Mouse (Mus musculus): ENCODE data around the gene Tbc1d16.

The Tbc1d16 gene

DNA sequence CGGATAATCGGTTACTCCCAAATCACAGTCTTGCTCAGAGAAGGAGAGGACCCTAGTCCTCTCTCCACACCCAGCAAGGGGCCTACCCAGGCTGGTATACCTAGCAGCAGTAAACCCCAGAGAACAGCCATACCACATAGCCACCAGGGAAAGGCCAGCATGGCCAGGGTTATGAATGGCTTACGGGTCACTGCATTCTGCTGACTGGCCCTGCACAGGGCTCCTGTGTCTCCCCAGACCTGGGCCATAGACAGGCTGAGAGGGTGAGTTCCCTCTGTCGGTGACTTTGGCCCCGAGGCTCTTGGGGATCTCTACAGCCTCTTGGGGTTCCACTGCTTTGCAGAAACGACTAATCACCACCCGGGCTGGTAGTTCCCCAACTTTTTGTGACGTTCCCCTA lies 50.0 kb downstream of the Tbc1d16 start:
- DNase-seq (ENCODE audit: low spot score in 2 of 2) = no peak

DNA sequence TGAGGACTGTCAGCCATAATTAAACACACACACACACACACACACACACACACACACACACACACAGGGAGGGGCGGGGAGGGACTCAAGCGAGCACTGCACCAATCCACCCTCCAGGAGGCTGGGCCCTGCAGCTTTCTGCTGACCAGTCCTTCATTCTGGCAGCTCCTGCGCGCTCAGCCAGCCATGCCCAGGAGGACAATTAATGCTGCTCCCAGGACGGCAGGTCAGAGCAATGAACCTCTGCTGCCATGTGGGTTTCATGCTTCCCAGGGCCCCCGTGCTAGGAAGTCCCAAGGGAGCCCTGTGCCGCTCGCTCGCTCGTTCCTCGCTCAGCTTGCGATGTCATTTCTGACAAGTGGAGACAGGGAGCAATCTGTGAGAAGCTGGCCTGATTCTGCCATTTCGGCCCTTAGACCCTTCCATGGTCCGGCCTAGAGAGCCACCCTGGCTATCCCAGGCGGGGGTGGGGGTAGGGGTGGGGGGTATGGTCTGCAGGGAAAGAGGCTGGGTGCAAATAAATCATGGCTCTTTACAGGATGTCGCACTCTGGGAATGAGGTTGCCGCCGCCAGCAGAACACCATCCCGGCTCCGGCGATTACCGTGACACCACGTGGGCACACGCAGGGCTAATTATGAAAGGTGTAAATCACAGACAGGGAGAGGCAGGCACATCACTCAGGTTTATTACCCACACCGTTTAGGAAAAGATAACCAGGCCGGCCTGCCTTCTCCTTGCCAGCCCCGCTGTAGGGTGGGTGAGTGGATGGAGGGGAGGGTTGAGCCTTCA lies 51.7 kb downstream of the Tbc1d16 start:
- DNase-seq (ENCODE audit: low spot score in 2 of 2) = no peak

DNA sequence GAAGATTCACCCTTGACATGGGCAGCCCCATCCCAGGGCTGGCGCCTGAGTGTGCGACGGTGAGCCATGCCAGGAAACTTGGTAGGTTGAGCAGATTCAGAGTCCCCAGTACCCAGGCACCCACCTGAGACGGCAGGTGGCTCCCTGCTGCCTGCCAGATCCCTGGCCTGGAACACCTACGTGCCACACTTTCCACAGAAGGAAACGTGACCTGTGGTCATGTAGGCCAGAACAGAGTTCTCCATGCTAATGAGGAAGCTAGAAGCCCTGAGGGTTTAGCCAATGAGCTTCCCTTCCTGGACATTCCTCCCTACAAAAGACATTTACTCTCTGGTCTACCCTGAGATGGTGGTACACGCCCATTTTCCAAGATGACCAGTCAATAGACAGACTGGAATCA lies 56.7 kb downstream of the Tbc1d16 start:
- no peak for DNase-seq (ENCODE audit: low spot score in 2 of 2)

DNA sequence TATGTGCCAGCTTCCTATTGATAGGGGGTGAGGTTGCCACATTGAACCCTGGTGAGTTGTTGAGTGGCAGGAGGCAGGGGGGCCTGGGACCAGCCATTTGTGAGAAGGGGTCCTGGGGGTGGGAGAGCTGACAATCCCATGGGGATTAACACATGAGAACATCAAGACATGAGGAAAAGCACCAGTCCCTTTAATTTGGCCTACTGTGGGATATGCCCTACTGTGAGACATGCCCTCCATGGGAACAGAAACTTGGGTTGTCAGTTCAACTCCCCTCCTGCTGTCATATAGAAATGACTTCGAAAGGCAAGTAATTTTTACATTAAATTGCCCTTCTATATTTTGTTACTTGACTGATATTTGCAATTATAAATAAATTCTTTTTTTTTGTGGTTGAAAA lies 59.4 kb downstream of the Tbc1d16 start:
- DNase-seq (ENCODE audit: low spot score in 2 of 2) = no peak

DNA sequence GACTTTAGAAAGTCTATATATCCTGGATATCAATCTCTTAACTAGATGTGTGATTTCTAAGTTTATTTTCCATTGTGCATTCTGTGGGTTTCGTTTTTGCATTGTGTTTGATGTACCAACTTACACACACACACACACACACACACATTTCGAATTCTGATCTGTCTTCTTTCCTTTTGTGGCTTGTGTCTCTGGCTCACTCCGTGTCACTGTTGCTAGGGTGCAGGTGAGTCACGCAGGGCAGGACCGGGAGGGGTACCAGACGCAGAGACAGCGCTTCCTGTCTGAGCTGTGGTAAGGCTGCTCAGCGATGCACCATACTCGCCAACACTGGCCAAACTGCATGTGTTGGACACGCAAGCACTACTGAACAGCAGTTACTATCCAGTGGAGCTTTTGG lies 62.3 kb downstream of the Tbc1d16 start:
- DNase-seq (ENCODE audit: low spot score in 2 of 2) = peak; percentile 74

DNA sequence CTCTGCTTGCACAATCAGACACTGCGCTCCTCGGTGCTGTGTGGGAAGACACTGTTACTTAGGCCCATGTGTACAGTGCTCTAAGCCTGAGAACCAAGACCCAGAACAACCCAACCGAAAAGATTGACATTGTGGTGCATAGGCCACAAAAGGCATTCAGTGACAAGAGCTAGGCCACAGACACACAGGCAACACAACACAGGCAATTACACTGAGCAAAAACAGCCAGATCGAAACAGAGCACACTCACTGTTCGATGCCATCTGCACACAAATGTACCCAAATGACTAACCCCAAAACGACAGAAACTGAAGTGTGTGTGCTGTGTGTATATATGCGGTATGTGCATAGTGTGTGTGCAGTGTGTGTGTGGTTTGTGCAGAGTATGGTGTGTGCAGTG lies 63.9 kb downstream of the Tbc1d16 start:
- DNase-seq (ENCODE audit: low spot score in 2 of 2) = no peak

DNA sequence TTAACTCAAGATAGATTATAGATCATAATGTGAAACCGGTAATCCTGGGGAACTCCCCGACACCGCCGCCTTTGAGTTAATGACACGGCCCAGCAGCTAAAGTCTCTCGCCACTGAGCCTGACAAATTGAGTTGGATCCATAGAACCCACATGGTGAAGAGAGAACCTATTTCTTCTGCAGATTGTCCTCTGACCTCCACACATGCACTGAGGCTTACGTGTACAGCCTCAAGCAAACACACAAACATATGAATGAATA lies 64.6 kb downstream of the Tbc1d16 start:
- DNase-seq (ENCODE audit: low spot score in 2 of 2) = no peak

DNA sequence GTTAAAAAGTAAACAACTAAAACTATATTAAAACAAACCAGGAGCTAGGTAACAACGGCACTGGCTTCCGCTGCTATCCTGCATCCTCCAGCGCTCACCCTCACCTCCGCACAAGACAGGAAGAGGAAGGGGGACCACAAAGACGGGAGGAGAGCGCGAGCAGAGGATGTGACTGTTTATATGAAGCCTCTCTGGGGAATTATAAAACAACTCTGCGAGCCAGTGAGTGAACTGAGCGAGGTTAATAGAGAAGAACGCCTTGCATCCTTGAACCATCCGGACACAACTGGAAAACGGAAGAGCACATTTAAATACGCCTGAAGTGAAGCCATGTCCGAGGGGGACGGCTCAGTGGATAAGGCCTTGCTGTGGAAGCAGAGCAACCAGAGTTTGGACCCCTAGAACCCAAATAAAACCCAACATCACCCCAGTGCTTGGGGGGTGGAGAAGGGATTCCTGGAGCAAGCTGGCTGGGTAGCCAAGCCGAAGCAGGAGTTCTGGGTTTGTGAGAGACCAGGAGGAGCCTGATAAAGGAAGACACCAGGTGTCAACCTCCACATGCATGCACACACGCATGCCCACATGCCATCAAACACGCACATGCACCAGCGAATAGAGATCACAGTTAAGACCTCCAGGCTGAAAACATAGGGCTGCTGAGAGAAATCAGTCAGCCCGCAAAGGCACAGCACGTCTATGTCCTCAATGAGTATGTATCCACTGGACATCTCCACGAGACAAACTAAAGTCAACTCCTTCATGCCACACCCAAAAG lies 65.2 kb downstream of the Tbc1d16 start:
- peak; percentile 52 to 54 for DNase-seq (ENCODE audit: low spot score in 2 of 2)

DNA sequence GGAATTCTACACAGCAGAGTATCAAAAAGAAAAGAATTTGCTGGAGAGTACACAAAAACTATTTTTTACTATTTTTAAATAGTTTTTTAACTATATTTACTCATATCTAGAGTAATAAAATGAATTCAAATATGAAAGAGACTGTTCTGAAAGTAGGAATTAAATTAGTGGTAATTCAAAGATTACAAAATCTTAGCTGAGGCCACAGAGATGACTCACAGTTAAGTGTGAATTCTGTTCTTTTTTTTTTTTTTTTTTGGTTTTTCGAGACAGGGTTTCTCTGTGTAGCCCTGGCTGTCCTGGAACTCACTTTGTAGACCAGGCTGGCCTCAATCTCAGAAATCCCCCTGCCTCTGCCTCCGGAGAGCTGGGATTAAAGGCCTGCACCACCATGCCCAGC lies 66.6 kb downstream of the Tbc1d16 start:
- no peak for DNase-seq (ENCODE audit: low spot score in 2 of 2)

DNA sequence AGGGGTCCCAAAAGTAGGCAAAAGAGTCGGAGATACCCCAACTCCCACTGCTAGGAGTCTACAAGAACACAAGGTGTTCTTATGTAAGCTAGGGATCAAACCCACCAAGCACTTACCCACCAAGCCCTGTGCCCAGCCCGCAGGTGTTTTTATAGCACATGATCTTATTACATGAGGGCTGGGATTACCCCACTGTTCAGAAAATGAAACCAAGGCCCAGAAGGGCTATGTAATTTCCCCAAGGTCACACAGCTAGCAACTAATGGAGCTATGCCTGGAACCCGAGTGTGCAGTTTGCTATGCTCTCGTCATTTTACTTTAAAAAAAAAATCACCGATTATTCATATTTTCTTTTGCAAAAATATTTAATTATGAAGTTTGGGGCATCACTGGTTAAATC lies 68.2 kb downstream of the Tbc1d16 start:
- DNase-seq (ENCODE audit: low spot score in 2 of 2) = no peak

DNA sequence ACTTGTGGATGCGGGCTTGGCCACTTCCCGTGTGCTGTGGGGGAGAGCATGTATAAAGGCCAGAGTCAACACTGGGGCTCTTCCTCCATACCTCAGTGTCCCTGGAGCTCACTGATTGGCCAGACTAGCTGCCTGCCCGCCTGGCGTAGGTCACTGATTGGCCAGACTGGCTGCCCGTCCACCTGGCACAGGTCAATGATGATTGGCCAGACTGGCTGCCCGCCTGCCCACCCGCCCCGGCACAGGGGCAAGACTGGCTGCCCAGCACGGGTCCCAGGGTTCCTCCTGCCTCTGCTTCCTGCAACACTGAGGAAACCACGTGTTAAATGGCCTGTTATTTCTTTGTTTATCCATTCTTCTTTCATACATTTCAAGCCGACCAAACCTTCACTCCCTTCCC lies 68.8 kb downstream of the Tbc1d16 start:
- DNase-seq (ENCODE audit: low spot score in 2 of 2) = peak in 1 of 2 experiments; percentile 12

DNA sequence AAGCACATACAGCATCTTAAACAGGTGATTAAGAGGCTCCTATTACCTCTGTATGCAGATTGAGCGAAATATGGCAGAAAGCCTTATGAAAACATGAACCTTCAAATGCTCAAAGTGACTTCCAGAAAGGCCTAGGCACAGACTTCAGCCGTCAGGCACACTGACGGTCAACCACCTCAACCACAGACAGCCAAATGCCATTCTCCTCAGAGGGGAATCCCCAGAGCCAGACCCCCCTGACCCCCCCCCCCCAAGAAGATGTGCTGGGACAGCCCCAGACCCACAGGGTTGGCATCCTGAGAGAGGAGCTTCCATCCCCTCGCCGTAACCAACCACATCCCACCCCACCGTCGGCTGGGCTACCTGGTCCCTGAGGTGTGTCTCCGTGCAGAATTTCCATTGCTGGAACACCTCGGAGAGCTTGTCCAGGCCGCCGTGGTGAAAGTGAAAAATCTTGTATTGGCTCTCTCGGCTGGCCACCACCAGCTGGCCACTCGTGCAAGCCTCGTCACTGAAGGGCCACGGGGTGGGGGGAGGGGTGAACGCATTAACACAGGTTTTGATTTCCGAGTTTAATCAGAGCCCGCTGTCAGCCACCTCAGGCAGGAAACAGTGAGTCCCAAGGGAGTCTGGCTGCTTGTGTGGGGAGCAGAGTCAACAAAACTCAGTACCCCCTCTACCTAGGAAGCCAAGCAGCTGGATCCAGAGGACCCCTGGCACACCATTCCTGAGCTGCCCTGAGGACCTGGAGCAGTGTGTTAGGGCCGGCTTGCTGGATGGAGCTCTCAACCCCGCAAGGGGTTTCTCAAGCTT lies 70.7 kb downstream of the Tbc1d16 start:
- DNase-seq (ENCODE audit: low spot score in 2 of 2) = no peak

DNA sequence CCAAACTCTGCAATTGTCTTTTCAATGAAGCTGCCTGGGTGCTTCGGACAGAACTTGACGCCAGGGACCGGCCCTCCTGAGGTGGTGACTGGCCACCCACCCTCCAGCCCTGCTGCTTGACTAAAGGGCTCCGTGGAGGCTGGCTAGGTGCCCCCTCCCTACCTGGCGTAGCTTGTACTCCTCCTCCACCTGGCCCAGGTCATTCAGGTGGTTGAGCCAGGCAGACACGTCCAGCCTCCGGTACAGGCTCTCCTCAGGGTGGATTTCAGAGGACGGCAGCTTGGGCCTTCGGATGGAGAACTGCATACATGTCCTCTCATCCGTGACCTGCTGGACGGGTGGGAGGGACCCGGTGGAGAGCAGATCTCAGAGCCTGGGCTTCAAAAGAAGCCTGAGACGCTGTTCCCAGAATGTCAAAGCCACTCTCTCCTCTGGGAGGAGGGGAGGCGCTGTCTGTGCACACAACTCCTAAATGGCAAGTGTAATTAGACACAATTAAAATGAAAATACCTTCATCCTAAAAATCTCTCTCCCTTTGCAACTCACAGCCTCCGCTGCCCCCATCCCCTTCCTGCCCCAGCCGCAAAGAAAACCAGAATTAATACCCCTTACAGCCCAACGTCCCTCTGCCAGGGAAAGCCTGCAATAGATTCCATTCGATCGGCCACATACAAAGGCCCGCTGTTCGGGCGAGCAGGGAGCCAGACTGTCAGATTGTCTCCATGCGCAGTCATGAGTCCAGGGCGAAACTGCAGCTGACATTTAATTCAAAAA lies 71.6 kb downstream of the Tbc1d16 start:
- DNase-seq (ENCODE audit: low spot score in 2 of 2) = no peak

DNA sequence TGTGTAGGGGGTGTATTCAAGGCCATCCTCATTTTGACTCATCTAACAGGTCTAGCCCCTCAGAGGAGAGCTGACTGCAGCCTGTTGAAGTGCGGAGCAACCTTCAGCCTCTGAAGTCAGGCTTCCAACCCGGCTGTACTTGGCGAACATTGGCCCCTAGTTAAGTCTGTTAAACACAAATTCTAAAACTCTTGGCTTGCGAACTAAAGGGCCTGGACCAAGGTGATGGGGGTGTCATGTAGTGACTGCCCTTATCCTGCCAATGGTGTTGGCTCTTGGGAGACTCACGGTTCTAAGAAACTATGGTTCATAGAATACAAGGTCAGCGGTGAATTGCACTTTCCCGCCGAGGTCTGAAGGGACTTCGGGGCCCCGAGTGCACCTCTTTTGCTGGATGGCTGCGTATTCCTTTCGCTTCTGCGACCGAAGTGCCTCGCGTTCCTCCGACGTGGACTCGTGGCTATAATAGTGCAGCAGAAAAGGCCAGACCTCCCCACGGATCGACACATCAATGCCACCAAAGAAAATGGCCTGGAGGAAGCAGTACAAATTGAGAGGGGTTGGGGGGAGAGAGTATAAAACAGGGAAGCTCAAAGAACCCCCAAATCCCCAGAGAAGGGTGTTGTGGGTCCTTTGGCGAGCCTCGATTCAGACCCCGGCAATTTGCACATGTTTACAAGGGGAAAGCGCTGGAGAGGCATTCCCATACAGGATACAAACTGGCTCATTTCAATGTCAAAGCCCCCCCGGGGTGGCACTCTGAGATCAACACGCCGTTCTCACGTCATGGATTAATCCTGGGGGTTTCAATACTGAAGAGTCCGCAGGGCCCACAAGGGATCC lies 72.4 kb downstream of the Tbc1d16 start:
- no peak for DNase-seq (ENCODE audit: low spot score in 2 of 2)

DNA sequence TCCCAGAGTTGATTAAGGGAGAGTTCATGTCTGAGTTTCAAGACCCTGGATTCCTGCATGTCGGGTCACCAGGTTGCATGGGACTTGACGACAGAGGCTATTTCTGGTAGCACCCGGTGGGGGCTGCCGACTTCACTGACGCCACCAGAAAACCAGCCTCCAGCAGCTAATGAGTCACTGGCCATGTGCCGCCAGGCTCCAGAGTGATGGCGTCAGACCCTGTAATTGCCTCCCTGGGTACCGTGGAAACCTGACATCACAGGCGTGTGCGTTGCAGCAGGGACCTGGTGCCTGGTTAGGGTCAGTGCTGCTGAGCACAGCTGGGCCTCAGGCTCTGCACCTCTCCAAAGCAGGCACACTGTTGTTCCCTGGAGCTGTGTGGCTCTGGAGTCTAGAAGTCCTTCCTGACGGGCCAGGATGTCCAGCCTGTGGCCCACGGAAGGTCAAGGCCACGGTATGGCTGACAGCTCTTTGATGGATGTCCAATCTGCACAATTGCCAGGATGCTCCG lies 75.9 kb downstream of the Tbc1d16 start:
- DNase-seq (ENCODE audit: low spot score in 2 of 2) = no peak

DNA sequence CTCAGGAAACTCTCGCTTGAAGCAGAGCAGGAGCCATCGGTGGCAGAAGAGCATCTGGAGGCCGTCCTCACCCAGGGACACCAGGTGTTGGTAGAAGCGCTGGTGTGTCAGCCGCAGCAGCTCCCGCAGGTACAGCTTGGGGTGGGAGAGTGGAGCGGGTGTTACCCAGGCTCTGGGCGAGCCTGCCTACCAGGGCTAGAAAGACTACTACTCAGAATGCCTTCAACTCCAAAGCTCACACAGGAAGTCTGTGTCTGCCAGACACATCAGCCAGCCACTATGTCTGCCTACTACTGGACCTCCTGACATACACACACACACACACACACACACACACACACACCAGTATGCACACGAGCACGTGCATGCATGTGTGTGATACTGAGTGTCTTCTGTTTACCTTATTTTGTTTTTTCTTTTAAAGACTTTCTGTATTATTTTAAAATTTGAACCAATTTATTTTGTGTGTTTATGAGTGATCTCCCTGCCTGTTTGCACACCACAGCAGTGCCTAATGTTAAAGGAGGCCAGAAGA lies 77.2 kb downstream of the Tbc1d16 start:
- no peak for DNase-seq (ENCODE audit: low spot score in 2 of 2)

DNA sequence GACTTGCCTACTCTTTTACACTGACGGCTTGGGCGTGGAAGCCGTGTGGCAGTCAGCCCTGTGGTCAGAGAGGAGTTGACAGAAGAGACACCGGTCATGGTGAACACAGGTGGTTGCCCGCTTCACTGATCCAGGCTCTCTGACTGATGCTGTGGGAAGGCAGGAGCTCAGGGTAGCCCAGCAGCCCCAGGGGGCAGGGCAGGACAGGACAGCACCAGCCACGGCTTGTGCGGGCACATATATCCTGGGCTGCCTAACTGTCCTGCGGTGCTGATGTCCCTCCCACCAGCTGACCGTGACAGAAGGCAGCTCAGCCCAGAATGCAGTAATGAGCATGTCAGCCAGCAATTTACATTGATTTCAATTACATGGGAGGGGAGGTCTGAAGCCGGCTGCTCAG lies 77.9 kb downstream of the Tbc1d16 start:
- DNase-seq (ENCODE audit: low spot score in 2 of 2) = peak; percentile 38 to 50

DNA sequence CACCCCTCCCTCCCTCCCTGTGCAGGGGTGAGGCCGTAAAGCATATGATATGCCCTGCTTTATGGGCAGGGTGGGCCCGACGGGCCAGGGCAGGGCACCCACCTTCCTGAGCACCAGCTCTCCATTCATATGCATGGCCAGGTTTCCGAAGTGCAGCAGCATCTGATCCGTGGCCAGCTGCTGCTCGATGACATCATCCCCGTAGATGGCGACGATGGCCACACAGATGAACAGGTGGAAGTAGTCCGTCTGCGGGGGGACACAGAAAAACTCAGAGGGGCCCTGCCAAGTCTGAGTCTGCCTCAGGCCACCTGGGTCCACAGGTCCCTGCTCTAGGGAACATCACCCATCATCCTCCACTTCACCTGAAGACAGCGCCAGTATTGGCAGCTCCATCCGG lies 79.5 kb downstream of the Tbc1d16 start:
- no peak for DNase-seq (ENCODE audit: low spot score in 2 of 2)

DNA sequence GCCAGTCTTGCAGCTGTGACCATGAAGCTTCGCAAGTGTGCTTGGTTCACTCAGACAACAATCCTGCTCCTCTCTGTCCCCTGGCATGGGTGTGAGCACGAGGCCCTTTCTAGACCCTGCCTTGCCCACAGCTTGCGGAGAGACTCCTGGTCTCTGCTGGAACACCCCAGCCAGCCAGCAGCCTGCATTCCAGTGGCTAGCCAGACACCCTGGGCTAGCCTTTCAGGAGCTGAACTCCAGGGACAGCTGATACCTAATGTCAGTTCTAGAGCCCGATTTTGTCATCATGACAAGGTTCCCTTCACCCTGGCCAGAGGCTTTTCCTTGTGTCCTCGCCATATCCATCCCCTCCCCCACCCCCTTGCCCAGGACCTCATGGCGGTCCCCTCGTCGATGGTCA lies 81.1 kb downstream of the Tbc1d16 start:
- DNase-seq (ENCODE audit: low spot score in 2 of 2) = no peak

DNA sequence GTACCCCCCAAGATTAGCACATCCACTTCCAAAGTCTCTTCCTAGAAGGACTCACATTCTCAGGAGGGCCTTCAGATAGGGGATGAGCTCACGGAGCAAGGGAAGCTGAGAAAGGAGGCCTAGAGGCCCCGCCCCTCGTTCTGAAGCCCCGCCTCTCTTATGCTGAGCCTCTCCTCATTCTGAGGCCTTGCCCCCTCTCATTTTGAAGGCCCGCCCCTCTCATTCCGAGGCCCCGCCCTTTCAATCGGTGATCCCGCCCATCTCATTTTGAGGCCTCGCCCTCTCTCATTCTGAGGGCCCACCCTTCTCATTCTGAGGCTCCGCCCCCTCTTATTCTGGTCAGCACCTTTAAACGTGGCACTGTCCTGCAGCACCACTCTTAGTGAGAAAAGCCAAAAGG lies 82.2 kb downstream of the Tbc1d16 start:
- no peak for DNase-seq (ENCODE audit: low spot score in 2 of 2)

Data from spleen, postnatal 36 days (tissue).